In genomic region chr7:127187351-127187750, GRCm38 (mm10) we compare ENCODE assay signal across 20 mouse cellular contexts.
"Had no signal": no experiment of that assay in that cellular context is flagged by ENCODE, and none has a peak within 500 bp of the region (broad histone marks: within the 10 kb centered on the region; RNA-seq: fewer than 3 reads in every experiment).

No protein-coding gene starts in this region.

- H3K4me1 ChIP-seq: hindbrain, embryonic 10.5 days; hindbrain, embryonic 12.5 days; limb, embryonic 13.5 days; limb, embryonic 15.5 days had no signal

- H3K4me3 ChIP-seq: heart, adult 2 months; heart, embryonic 12.5 days; hindbrain, embryonic 10.5 days; hindbrain, embryonic 12.5 days; limb, embryonic 13.5 days; limb, embryonic 15.5 days; liver, embryonic 12.5 days had no signal

- H3K27ac ChIP-seq: heart, adult 2 months; hindbrain, embryonic 10.5 days; hindbrain, embryonic 12.5 days; hindbrain, embryonic 14.5 days; limb, embryonic 13.5 days; limb, embryonic 15.5 days; liver, embryonic 12.5 days; liver, embryonic 14.5 days had no signal

- H3K9me3 ChIP-seq: heart, embryonic 12.5 days; hindbrain, embryonic 10.5 days; hindbrain, embryonic 12.5 days; limb, embryonic 13.5 days; limb, embryonic 15.5 days; liver, embryonic 12.5 days had no signal

- H3K27me3 ChIP-seq: heart, embryonic 12.5 days; hindbrain, embryonic 12.5 days; limb, embryonic 13.5 days; limb, embryonic 15.5 days; liver, embryonic 12.5 days had no signal

- DNase-seq: gastrocnemius, postnatal 14 days; gastrocnemius, postnatal 36 days; heart, adult 2 months; heart, postnatal 10 days; heart, postnatal 4 days; kidney, adult 18-20 months; kidney, adult 8-10 months; kidney, postnatal 14 days; kidney, postnatal 36 days; layer of hippocampus, adult 9-11 months; layer of hippocampus, postnatal 36 days; left cerebral cortex, postnatal 4 days had no signal
